Mouse (Mus musculus): ENCODE data around the gene Gm14851. TPM values are rescaled to one million over a fixed set of nuclear protein-coding genes. Genes with fewer than 3 reads are reported as not detected.

Gm14851 gene
- polyA plus RNA-seq (2012; rRNA removed) = not detected in 2 replicates

DNA sequence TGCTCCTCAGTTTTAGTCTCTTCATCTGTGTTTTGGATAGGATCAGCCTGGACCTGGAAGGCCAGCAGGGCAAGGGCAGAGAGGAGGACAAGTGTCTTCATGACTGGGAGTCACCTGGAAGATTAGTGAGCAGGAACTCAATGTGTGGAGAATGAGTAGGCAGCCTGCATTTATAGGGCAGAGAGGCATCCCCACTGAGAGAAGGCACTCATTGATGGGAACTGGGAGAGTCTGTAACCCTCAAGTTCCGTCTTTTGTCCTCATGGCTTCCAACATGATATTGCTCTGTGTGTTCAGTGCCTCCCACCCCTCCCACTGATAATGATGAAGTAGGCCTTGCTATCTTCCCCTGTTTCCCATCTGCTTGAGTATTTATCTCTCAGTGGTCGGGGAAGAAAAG is at the start of gene Gm14851:
Gene Gm14851, minus strand, starts transcription at position 101 of the 400 bp plus-strand sequence.

DNA sequence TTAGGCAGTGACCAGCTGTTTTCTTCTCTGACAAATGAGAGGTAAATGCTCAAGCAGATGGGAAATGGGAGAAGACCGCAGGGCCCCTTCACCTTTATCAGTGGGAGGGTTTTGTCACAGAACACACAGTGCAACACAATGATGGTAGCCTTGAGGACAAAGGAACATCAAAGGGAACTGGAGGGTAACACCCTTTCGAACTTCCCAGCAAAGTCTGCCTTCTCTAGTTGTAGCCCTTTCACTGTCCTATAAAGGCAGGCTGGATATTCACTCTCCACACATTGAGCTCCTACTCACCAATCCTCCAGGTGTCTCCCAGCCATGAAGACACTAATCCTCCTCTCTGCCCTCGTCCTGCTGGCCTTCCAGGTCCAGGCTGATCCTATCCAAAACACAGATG is 38.5 kb upstream of the Gm14851 start, which contains the start of gene Defa30:
Gene Defa30, plus strand, starts transcription at position 301 of the 400 bp plus-strand sequence.

DNA sequence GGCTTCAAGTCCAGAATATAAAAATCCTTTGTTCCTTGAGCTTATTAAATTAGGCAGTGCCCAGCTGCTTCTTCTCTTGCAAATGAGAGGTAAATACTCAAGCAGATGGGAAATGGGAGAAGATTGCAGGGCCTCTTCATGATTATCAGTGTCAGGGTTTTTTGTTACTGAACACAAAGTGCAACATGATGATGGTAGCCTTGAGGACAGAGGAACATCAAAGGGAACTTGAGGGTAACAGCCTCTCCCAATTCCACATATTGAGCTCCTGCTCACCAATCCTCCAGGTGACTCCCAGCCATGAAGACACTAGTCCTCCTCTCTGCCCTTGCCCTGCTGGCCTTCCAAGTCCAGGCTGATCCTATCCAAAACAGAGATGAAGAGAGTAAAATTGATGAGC is 11.7 kb downstream of the Gm14851 start, which contains the start of gene Defa25:
Gene Defa25, plus strand, starts transcription at position 301 of the 400 bp plus-strand sequence.

DNA sequence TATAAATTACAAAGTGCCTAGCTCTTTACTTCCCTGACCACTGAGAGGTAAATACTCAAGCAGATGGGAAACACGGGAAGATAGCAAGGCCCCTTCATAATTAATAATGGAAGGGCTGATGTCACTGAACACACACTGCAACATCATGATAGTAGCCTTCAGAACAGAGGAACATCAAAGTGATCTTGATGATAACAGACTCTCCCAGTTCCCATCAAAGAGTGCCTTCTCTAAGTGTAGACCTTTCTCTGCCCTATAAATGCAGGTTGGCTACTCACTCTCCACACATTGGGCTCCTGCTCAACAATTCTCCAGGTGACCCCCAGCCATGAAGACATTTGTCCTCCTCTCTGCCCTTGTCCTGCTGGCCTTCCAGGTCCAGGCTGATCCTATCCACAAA is 31.1 kb downstream of the Gm14851 start, which contains the start of gene Defa35:
Gene Defa35, plus strand, starts transcription at position 301 of the 400 bp plus-strand sequence.

DNA sequence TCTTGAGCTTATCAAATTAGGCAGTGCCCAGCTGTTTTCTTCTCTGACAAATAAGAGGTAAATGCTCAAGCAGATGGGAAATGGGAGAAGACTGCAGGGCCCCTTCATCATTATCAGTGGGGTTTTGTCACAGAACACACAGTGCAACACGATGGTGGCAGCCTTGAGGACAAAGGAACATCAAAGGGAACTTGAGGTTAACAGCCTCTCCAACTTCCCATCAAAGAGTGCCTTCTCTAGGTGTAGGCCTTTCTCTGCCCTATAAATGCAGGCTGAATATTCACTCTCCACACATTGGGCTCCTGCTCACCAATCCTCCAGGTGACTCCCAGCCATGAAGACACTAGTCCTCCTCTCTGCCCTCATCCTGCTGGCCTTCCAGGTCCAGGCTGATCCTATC is 41.1 kb downstream of the Gm14851 start, which contains the start of gene Defa23:
Gene Defa23, plus strand, starts transcription at position 301 of the 400 bp plus-strand sequence.

Other genes starting within 250 kb of the Gm14851 start
- not detected in 2 replicates for gene Defb33, start 203.4 kb downstream of the Gm14851 start, polyA plus RNA-seq (2012; rRNA removed)
- not detected in 2 replicates for gene Gm15056, start 193.4 kb downstream of the Gm14851 start, polyA plus RNA-seq (2012; rRNA removed)
- gene Gm6040, start 174.0 kb downstream of the Gm14851 start, polyA plus RNA-seq (2012; rRNA removed) = not detected in 2 replicates
- gene AY761185, start 151.3 kb downstream of the Gm14851 start, polyA plus RNA-seq (2012; rRNA removed) = not detected in 2 replicates
- gene Defa21, start 70.5 kb downstream of the Gm14851 start, polyA plus RNA-seq (2012; rRNA removed) = not detected in 2 replicates
- gene Defa23, start 41.0 kb downstream of the Gm14851 start, polyA plus RNA-seq (2012; rRNA removed) = not detected in 2 replicates
- not detected in 2 replicates for gene Defa35, start 31.0 kb downstream of the Gm14851 start, polyA plus RNA-seq (2012; rRNA removed)
- gene Defa25, start 11.6 kb downstream of the Gm14851 start, polyA plus RNA-seq (2012; rRNA removed) = not detected in 2 replicates
- not detected in 2 replicates for gene Defa30, start 38.6 kb upstream of the Gm14851 start, polyA plus RNA-seq (2012; rRNA removed)
- gene Defa22, start 66.2 kb upstream of the Gm14851 start, polyA plus RNA-seq (2012; rRNA removed) = not detected in 2 replicates
- not detected in 2 replicates for gene Defa31, start 95.6 kb upstream of the Gm14851 start, polyA plus RNA-seq (2012; rRNA removed)
- gene Gm15293, start 105.5 kb upstream of the Gm14851 start, polyA plus RNA-seq (2012; rRNA removed) = not detected in 2 replicates
- gene Gm15292, start 153.7 kb upstream of the Gm14851 start, polyA plus RNA-seq (2012; rRNA removed) = not detected in 2 replicates
- gene Defa27, start 219.5 kb upstream of the Gm14851 start, polyA plus RNA-seq (2012; rRNA removed) = not detected in 2 replicates
- gene Defa29, start 231.0 kb upstream of the Gm14851 start, polyA plus RNA-seq (2012; rRNA removed) = not detected in 2 replicates

All from central nervous system, embryonic 18 days (tissue).